Mouse (Mus musculus) stomach, embryonic 14.5 days (tissue): ENCODE results near the gene Lmo2. TPM values are rescaled to one million over a fixed set of nuclear protein-coding genes. Genes with fewer than 3 reads are reported as not detected.
"Not testable (repeated sequence)": the region's sequence is repeated elsewhere in the genome, so short reads cannot be mapped to it uniquely, and the experiment has no call there.

Source experiments
- ATAC-seq: fragments of 200-750 bp; cut with Nextera tagmentation; 2 replicates; pipeline ENCODE4 v1.8.0; 2017; ENCODE audit warnings: low read depth, moderate TSS enrichment; ENCODE audit not compliant: insufficient number of reproducible peaks, insufficient read depth, low FRiP score
- H3K27ac ChIP-seq: fragments of 300-500 bp; sonication (generic); 2 replicates; pipeline ENCODE4 v1.5.1; 2014; ENCODE audit warnings: mild to moderate bottlenecking, low read length, moderate library complexity, mixed read lengths
- H3K27me3 ChIP-seq: fragments of 300-500 bp; sonication (generic); 2 replicates; pipeline ENCODE4 v1.6.1; 2014; ENCODE audit warnings: low read length, control low read depth, mixed read lengths; ENCODE audit not compliant: control insufficient read depth, insufficient read depth
- H3K36me3 ChIP-seq: fragments of 300-500 bp; sonication (generic); 2 replicates; pipeline ENCODE4 v1.6.1; 2014; ENCODE audit warnings: mild to moderate bottlenecking, control low read depth, low read length, moderate library complexity, mixed read lengths; ENCODE audit not compliant: control insufficient read depth, insufficient read depth
- H3K4me1 ChIP-seq: fragments of 300-500 bp; sonication (generic); 2 replicates; pipeline ENCODE4 v1.6.1; 2014; ENCODE audit warnings: low read length, control low read depth, mixed read lengths; ENCODE audit not compliant: control insufficient read depth, insufficient read depth
- H3K4me2 ChIP-seq: fragments of 300-500 bp; sonication (generic); replicated peaks from 2 replicates; pipeline ENCODE4 v1.6.1; 2014; ENCODE audit warnings: low read depth, low read length, control low read depth
- H3K4me3 ChIP-seq: fragments of 300-500 bp; sonication (generic); 2 replicates; pipeline ENCODE4 v1.5.1; 2014; ENCODE audit warnings: low read depth, low read length, control low read depth
- H3K9ac ChIP-seq: fragments of 300-500 bp; sonication (generic); replicated peaks from 2 replicates; pipeline ENCODE4 v1.6.1; 2014; ENCODE audit warnings: low read depth, mild to moderate bottlenecking, control low read depth, low read length, moderate library complexity, mixed read lengths
- H3K9me3 ChIP-seq: fragments of 300-500 bp; sonication (generic); 2 replicates; pipeline ENCODE4 v1.6.1; 2016; ENCODE audit warnings: low read depth, low read length, control low read depth; ENCODE audit not compliant: control insufficient read depth
- WGBS: fragments of 180-500 bp; shearing (Covaris S2); extraction: QIAGEN DNeasy Blood & Tissue Kit; methylation state at CpG from one replicate; pipeline ENCODE4 v1.1.7; 2014; 5-methylcytosine and 5-hydroxymethylcytosine counted together
- polyA plus RNA-seq: library from polyadenylated mRNA; unstranded; fragments of >200 nt; fragmentation: Nextera tagmentation; extraction: Ambion mirVana; gene quantifications from 2 replicates; pipeline ENCODE4 v1.2.1, GENCODE M21; 2014

The Lmo2 gene
- polyA plus RNA-seq, 1 experiment from 2014 or later, result 14.8 TPM

GRCm38 (mm10) chr2:103992618-103993332 lies 35.0 kb downstream of the Lmo2 start:
- Histone ChIP-seq H3K27ac (no peak overlapping the region), H3K27me3 (no peaks in the 10 kb centered on the region), H3K4me2 (no peak overlapping the region), H3K4me1 (no peaks in the 10 kb centered on the region), H3K9me3 (no peaks in the 10 kb centered on the region), H3K4me3 (no peak overlapping the region), H3K9ac (no peak overlapping the region), H3K36me3 (no peaks in the 10 kb centered on the region)
- WGBS, result 39% methylated on average over 17 of the region's 17 CpGs
- ATAC-seq, result no peak

- Histone ChIP-seq H3K27me3 (no peaks in the 10 kb centered on the region), H3K4me3 (no peak overlapping the region), H3K9me3 (no peaks in the 10 kb centered on the region), H3K9ac (no peak overlapping the region), H3K36me3 (no peaks in the 10 kb centered on the region), H3K4me1 (no peaks in the 10 kb centered on the region), H3K27ac (no peak overlapping the region), H3K4me2 (no peak overlapping the region)
- ATAC-seq, result no peak
- WGBS, result 29% methylated on average over 2 of the region's 2 CpGs
These were observed 43.3 kb downstream of the Lmo2 start for GRCm38 (mm10) chr2:104001076-104001475.

GRCm38 (mm10) chr2:104001861-104002260 lies 44.1 kb downstream of the Lmo2 start:
- H3K36me3 ChIP-seq, result no peaks in the 10 kb centered on the region

GRCm38 (mm10) chr2:104002711-104003413 lies 45.1 kb downstream of the Lmo2 start:
- Histone ChIP-seq H3K9ac (no peak overlapping the region), H3K4me2 (no peak overlapping the region), H3K36me3 (no peaks in the 10 kb centered on the region), H3K4me1 (no peaks in the 10 kb centered on the region), H3K27ac (no peak overlapping the region), H3K27me3 (no peaks in the 10 kb centered on the region), H3K4me3 (no peak overlapping the region), H3K9me3 (no peaks in the 10 kb centered on the region)
- no peak for ATAC-seq
- WGBS, result 31% methylated on average over 16 of the region's 16 CpGs

More at GRCm38 (mm10) chr2:104001861-104002260, 44.1 kb downstream of the Lmo2 start:
- WGBS, result 81% methylated on average over 4 of the region's 4 CpGs
- Histone ChIP-seq H3K4me2 (no peak overlapping the region), H3K9ac (no peak overlapping the region), H3K9me3 (no peaks in the 10 kb centered on the region), H3K27ac (no peak overlapping the region), H3K4me1 (no peaks in the 10 kb centered on the region), H3K4me3 (no peak overlapping the region), H3K27me3 (no peaks in the 10 kb centered on the region)
- ATAC-seq, result no peak

GRCm38 (mm10) chr2:104007793-104008519 lies 50.2 kb downstream of the Lmo2 start:
- ATAC-seq, result no peak
- H3K4me1 ChIP-seq, result no peaks in the 10 kb centered on the region
- no peak overlapping the region for H3K27ac ChIP-seq
- WGBS, result 83% methylated on average over 7 of the region's 7 CpGs
- no peaks in the 10 kb centered on the region for H3K36me3 ChIP-seq
- H3K9ac ChIP-seq, result no peak overlapping the region
- no peaks in the 10 kb centered on the region for H3K27me3 ChIP-seq
- H3K4me3 ChIP-seq, result no peak overlapping the region
- H3K4me2 ChIP-seq, result no peak overlapping the region
- H3K9me3 ChIP-seq, result no peaks in the 10 kb centered on the region

GRCm38 (mm10) chr2:104008853-104009252 lies 51.1 kb downstream of the Lmo2 start:
- 90% methylated on average over 3 of the region's 3 CpGs for WGBS
- not testable (repeated sequence) for H3K4me1 ChIP-seq, H3K4me2 ChIP-seq, H3K27ac ChIP-seq, H3K36me3 ChIP-seq, H3K9me3 ChIP-seq, H3K9ac ChIP-seq, H3K4me3 ChIP-seq, H3K27me3 ChIP-seq, ATAC-seq

GRCm38 (mm10) chr2:104023096-104023495 lies 65.3 kb downstream of the Lmo2 start:
- H3K4me1 ChIP-seq, result no peaks in the 10 kb centered on the region
- H3K27me3 ChIP-seq, result no peaks in the 10 kb centered on the region
- no peak overlapping the region for H3K27ac ChIP-seq
- H3K4me3 ChIP-seq, result no peak overlapping the region
- no peaks in the 10 kb centered on the region for H3K9me3 ChIP-seq
- ATAC-seq, result no peak
- 75% methylated on average over 7 of the region's 7 CpGs for WGBS
- no peaks in the 10 kb centered on the region for H3K36me3 ChIP-seq
- no peak overlapping the region for H3K9ac ChIP-seq
- H3K4me2 ChIP-seq, result no peak overlapping the region

GRCm38 (mm10) chr2:104024656-104025055 lies 66.9 kb downstream of the Lmo2 start:
- ATAC-seq, result no peak
- Histone ChIP-seq H3K4me2 (no peak overlapping the region), H3K9ac (no peak overlapping the region), H3K9me3 (no peaks in the 10 kb centered on the region), H3K27ac (no peak overlapping the region), H3K4me1 (peaks cover 10% of the 10 kb centered on the region), H3K36me3 (no peaks in the 10 kb centered on the region), H3K4me3 (no peak overlapping the region), H3K27me3 (no peaks in the 10 kb centered on the region)
- 90% methylated on average over 4 of the region's 4 CpGs for WGBS
